Mouse (Mus musculus): ENCODE measurements around the gene Fzd4.

The Fzd4 gene

DNA sequence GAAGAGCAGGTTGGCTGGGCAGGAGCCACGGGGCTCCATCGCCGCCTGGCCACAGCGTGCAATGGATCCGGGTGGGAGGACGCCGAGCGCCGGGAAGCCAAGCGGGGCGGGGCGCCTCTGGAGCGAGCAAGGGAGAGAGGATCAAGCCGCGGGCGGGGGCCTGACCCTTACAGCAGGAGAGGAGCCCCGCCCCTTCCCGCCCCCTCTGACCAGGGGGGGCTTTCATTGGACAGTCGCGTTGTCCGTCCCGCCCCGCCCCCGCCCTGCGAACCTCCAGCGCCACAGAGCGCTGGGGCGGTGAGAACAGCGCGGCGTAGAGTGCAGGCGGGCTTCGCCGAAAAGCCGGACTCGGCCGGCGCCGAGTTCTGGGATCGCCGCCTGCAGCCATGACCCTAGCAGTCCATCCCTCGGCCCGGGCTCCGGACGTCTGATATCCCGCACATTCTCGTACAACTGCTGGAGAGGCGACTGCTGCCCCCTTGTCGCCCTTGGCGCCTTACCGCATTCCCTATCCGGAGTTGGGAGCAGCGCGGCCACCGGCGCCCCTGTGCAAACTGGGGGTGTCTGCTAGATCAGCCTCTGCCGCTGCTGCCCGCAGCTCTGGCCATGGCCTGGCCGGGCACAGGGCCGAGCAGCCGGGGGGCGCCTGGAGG lies at the start of gene Fzd4, which contains the start of gene Tmem135:
Fzd4 (plus strand) TSS at position 275 of the 653 bp plus-strand sequence.
Tmem135 (minus strand) TSS at position 142 of the 653 bp plus-strand sequence.
- peak; percentile 81 to 88 for DNase-seq (ENCODE audit: low spot score in 2 of 2)

DNA sequence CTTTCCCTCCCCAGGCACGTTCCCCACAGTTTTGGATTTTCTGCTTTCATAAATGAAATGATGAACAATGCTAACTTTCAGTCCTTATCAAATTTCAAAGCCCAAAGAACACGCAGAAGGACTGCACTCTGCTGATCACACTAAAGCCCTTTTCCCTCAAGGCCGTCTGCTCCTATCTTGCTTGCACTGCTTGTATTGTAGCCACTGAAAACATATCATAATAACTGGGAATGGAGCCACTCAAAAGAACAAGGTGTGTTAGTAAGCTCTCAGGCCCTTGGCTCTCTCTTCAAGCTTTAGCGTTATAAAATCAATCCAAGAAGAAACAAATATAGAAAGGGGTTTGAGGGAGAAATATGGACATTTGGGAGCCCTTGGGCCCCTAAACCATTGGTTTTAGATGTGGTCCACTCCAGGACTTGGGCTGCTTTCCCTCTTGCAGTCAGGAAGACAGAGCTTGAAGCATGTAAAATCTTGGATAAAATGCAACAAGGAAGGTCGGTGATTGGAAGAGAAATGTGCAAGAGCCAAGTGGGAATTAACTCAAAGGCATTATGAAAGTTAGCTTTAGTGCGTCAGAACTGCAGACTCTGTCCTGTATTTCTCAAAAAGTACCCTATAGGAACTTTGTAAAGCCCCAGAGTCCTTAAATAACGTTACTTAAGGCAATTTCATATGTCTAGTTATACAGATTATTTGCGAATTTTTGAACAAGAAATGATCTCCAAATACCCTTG lies 48.5 kb upstream of the Fzd4 start:
- DNase-seq (ENCODE audit: low spot score in 2 of 2): no peak

DNA sequence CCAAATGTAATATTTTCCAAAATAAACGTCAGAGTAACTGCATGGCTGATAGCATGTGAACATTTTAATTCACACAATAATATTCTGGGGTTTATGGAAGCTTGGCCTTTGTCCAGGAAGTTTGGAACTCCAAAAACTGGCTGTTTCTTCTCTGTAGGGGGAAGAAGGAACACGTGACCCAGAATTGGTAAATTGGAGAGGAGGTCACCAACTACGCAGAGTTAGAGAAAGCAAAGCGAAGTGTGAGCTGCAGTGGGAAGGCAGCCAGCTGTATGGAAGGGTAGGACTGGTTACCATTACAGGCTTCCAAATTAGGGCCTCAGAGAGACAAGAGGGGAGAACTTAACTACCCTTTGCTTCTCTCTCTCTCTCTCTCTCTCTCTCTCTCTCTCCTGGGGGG lies 47.8 kb upstream of the Fzd4 start:
- no peak for DNase-seq (ENCODE audit: low spot score in 2 of 2)

DNA sequence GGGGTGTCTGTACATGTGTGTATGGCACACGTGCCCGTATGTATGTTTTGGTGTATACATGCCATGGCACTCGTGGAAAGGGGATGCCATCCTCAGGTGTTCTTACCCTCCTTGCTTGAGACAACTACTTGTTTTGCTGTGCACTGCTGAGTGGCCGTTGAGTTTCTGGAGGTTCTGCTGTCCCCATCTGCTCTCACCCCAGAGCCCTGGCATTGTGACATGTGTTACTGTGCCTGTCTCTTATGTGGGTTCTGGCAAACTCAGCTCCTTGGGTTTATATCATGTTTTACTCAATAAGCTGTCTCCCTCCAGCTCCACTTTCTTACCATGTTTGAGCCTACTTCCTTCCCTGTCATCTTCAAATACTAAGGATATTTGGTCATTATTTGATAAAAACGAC lies 40.2 kb upstream of the Fzd4 start:
- DNase-seq (ENCODE audit: low spot score in 2 of 2): no peak

DNA sequence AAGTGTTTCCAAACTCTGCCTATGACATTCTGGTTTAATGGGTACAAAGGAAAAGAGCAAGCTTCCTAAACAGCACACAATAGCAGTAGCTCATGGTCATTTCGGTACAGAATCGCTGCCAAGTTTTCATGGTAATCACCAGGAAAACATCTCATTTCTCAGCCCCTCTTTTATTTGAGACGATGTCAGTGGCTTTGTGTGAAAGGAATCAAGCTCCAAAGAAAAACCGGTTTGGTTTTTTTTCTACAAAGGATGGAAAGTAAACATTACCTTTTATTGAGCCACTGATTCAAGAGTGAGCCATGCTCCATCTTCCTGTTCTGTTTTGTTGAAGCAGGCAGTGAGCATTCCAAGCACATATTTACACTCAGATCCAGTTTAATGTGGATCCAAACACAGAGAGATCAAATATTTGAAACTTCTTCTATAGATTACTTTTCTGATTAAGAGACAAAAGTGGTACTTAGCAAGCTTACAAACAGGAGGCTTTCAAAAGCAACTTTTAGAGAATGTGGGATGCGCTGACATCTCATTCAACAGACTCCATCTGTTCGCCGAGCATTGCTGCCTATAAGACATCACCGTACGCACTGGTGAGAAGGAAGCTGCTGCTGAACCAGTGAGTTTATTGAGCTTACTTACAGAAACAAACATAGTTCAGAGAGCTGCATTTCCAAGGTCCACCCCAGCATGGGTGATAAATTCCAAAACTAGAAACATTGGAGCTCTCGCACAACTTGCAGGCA lies 38.8 kb upstream of the Fzd4 start:
- DNase-seq (ENCODE audit: low spot score in 2 of 2): no peak

DNA sequence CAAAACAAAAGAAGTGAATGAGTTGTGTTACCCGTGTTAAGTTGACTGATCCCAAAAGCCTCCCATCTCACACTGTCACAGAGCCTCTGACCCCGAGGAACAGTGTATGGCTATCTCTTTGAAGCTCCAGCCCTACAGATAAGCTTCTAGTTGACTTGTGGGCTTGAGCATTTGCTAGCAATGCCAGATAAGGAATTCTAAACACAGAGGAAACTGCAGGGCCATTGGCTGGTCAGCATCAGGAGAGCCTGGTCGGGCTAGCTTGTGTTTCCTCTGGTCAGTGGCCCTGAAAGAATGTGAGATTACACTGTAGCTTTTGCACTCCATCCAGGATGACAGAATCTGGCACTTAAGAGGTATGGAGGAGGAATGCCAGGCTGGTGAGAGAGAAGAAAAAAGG lies 36.5 kb upstream of the Fzd4 start:
- DNase-seq (ENCODE audit: low spot score in 2 of 2): no peak

DNA sequence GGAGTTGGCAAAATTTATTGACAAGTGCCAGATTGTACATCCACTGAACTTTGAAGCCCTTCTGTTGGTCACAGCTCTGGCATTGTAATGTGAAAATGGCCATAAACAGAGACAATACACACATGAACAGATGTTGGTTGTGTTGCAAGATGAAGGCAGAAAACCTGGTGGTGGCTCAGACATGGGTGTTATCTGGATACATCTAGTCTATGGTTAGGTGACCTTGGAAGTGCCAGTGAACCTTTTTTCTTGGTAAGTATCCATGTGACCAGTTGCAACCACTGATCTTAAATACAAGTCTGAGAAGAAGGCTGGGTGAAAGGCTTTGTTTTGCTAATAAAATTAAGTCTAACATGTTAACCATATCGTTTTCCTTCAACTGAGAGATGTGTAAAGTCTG lies 34.1 kb upstream of the Fzd4 start:
- no peak for DNase-seq (ENCODE audit: low spot score in 2 of 2)

DNA sequence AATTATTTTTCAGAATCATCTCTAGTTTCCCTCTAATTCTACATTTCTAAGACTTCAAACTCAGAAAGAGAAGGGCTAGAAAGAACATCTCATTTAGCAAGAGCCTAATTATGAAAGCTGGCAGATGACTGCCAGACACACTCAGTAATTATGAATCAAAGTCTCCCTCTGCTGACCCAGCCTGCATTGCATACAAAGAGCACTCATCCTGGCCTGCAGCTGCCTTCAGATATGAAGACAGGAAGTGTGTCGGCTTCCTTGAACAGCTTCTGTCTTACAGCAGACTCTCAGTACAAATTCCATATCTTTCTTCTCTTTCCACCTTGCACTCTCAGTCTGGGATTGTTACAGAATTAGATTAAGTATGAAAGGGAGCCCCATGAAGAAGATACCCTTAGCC lies 33.2 kb upstream of the Fzd4 start:
- no peak for DNase-seq (ENCODE audit: low spot score in 2 of 2)

DNA sequence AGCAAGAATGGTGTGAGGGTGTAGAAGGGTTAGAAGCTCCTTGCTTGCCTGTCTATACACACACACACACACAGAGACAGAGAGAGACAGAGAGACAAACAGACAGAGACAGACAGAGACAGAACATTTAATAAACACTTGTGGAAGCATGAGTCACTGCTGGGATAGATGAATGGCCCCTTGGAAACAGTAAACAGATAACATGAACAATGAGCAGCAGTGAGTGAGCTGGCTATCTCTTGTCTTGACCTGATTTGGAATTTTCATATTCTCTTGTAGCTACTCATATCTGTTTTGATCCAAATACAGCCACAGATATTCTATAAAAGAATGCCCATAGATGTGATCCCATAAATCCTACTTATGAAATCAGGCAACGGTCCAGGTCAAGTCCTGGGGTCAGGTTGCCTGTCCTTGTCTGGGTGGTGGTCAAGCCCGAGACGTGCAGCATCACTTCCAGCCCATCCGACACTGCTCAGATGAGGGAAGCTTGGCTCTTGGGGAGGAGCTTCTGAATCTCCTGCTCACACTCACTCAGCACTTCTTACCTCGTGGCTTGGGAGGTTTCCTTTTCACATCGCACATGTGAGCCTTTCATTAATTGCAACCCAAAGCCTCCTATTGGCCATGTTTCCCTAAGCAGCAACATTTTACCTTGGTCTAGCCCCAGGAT lies 32.4 kb upstream of the Fzd4 start:
- no peak for DNase-seq (ENCODE audit: low spot score in 2 of 2)

DNA sequence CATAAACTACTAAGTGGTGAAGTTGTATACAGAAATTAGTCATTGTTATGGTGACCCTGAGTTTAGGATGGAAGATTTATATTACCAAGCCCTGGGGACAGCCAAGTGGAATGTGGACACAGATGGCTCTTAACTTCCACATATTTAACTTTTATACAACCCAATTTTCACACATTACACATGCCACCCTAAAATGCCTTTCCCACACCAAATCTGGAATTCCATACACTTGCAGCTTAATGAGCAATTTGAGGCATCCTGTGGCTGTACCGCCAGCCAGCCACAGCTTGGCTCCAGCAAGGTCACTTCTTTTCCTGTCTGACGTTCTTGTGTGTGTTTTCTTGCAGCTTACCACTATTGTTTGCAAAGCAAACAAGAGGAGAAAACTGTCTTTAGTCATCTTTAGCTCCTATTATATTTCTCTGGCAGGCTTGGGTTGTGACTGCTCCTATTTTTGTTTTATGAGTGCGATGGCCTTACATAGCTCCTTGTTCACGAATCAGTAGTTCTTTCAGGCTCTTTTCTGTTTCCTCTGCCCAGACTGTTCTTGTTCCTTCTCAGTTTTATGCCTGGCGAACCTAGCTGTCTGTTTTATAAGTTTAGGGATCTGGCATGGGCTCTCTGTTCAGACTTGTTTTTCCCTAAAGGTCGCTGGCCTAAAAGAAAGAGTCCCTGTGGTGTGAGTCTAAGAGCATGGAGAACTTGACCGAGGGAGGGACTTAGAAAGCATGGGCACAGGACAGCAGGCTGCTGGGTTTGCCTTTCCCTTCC lies 23.0 kb upstream of the Fzd4 start:
- no peak for DNase-seq (ENCODE audit: low spot score in 2 of 2)

DNA sequence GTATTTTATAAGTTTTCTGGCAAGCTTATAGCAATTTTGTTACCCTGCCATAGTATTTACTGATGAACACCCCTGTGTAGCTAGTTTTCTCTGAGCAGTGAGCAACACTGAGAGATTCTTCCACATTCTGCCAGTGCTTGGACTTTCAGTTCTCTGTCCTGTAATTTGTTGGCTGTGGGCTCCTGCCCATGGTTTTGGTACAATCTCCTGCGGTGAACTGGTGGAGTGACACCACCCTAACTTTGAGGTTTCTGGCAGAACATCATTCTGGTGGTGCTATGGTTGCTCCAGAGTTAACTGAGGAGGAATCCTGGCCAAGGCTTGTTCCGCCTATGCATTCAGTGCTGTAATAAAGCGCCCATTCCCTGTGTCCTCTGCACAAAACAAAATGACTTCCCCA lies 21.3 kb upstream of the Fzd4 start:
- DNase-seq (ENCODE audit: low spot score in 2 of 2): no peak

DNA sequence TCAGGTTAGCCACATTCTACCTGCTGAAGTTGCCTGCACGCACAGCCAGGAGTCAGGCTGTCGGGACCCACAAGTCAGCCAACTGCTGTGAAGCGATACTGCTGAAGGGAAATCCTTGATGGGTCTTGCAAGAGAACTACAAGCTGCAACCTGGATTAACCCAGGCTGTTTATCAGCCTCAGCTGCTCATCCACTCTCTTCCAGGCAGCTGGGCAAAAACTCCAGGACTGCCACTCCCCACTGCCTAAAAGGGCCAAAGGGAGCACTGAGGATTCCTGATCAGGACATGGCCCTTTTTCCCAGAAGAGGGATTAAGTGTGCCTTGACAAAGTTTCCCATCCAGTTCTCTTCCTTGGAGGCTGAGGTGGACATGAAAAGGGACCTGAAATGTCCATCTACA lies 15.2 kb upstream of the Fzd4 start:
- DNase-seq (ENCODE audit: low spot score in 2 of 2): no peak

DNA sequence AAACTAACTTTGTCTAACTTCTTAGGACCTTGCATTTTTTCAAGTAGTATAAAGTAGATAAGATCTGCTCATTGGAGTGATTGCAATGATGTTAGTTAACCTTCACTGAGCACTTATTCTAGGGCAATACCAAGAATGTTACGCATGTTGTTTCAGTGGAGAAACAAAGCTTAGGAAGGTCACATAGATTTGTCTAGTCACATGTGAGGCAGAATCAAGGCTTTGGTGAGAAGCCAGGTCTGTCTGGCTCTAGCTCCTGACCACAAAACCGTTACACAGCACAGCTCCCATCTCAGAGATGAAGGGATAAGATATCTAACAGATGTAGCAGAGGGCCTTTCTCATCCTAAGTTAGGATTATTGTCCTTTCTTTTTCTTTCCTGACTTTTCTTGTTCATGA lies 13.5 kb upstream of the Fzd4 start:
- DNase-seq (ENCODE audit: low spot score in 2 of 2): no peak

DNA sequence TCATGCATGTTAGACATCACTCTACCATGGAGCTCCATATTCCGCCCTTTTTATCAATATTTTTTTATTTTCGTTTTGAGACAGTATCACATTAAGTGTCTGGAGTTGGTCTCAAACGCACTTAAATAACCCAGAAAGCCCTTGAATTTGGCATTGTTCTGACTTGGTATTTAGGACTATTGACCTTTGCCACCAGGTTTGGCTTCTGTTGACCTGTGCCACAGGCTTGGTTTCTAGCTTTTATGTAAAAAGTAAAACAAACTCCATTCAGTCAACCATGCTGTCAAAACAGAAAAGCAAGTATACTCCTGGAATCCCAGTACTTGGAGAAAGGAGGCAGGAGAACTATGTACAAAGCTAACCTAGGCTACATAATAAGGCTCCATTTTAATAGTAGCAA lies 12.9 kb upstream of the Fzd4 start:
- DNase-seq (ENCODE audit: low spot score in 2 of 2): no peak

DNA sequence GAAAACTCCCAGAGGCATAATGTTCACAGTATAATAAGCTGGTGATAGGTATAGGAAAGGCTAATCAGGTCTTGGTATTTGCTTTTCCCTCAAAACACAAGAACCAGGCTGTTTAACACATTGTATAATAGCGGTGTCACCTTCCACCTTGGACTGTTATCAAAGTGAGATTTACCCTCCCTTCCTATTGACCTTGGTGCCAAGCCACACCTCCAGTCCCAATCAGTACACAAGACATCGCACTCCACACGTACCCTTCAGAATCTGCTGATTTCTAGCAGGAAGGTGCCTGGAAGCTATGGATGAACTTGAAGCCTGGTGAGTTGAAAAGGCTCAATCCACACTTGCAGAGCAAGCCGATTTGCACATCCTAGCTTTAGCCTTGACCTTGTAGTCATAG lies 12.3 kb upstream of the Fzd4 start:
- DNase-seq (ENCODE audit: low spot score in 2 of 2): no peak

DNA sequence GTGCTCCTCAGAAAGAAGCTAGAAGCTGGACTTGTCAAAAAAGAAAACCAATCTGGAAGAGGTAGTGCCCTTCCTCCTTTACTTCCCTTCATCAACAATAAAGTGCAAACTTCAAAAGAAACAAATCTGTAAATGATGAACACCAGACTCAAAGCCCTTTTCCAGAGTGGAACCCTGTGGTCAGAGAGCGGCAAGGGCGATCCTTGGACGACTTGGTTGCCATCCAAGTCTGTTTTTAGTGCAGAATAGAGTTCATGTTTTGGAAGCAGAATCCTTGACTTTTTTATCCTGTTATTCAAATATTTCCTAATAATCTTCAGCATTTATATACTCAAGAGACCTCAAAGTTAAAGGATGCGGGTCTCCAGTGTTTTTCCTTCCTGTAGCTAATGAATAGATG lies 11.8 kb upstream of the Fzd4 start:
- no peak for DNase-seq (ENCODE audit: low spot score in 2 of 2)

DNA sequence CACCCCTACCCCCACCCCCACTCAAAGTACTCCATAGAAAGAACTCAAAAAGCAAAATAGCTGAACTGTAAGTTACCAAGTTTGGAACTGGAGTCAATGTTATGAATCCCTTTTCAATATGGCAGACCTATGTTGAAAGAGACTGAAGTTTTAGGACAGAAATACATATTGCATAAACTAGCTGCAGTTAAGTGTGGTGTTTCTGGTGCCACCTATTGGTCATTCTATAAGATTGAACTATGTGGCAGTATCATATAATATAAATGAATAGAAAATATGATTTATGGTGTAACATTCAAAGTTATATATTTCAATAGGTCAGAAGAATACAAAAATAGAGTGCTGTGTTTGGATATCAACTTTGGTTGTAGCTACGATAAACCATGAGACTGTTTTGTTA lies 11.3 kb upstream of the Fzd4 start:
- no peak for DNase-seq (ENCODE audit: low spot score in 2 of 2)

DNA sequence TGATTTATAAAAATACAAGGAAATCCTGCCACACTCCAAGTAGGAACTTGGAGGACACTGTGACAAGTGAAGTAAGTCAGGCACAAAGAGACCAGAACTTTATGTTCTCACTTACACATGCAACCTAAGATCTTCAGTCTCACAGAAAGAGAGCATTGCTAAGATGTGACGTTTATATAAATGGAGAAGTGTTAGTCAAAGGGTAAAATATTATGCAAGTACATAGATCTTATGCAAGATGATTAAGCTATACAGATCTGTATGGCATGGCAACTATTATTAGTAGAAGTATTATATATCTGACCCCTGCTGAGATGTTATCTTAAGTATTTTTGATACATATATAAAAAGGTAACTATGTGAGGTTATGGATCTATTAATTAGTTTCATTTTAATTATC lies 8.8 kb upstream of the Fzd4 start:
- DNase-seq (ENCODE audit: low spot score in 2 of 2): no peak

DNA sequence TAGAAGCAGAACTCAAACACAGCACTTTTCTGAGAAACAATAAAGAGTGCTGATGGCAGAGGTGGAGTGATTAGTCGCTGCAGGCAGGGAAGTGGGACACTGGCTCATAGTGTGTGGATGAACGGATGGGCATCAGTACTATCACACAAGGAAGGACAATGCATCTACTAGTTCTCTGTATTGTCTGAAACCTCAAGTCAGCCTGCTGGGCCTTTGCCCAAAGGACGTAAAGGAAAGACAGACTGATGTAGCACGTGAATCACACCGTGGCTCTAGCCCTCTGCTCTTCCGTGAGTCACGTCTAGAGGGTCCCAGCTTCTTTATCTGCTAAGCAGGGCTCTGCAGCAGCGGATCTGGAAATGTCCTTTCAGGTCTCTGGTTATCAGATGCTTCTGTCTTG lies 7.8 kb upstream of the Fzd4 start:
- DNase-seq (ENCODE audit: low spot score in 2 of 2): no peak

DNA sequence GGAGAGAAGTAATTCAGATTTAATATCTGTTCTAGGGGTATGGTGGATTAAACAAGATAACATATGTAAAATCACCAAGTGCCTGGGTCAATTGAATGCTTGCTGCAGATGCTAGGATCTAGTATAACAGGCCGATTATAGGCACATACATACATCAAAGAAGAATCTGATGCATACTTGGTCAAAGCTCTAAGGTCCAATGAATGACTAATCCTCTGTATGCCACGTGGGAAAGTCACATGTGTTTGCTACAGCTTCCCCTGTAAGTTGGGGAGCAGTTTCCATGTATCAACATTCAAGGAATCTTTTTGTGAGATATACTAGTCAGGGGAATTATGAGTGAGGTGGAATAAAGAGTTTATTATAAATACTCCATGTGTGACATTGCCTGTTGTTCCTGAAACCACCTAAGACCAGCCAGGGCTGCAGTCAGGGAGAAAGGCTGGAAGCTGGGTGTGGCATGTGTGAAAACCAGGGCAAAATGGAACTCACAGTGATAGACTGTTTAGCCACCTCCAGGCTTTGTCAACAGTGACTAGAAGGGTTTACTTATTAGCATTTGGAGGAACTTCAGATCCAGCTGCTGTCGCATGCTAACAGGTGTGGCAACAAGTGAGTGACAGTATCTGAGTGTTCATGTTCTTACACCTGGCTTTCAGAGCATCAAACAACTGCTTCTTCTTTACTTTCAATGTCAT lies 6.2 kb upstream of the Fzd4 start:
- DNase-seq (ENCODE audit: low spot score in 2 of 2): no peak

DNA sequence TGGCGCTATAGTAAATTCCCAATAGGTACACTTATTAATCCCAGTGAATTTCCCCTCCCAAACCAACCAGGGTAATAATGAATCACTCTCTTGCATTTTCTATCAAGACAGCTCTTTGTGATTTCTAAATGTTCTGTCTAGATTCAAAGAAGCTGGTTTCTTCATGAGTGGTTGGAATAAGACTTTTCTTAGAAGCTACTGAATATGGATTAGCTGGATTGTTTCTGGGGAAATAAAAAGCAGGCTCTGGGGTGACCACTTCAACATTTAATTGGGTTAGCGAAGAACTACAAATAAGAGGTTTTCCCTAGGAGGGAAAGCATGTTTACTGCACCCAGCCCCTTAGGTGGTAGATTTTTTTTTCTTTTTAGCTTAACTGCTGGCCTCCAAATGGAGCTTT lies 3.4 kb upstream of the Fzd4 start:
- DNase-seq (ENCODE audit: low spot score in 2 of 2): no peak

Measured in cerebellum, postnatal 4 days (tissue).